Mouse (Mus musculus) MEL (cell line): Measurements from ENCODE around the gene Atp8a2. TPM values are rescaled to one million over a fixed set of nuclear protein-coding genes. Genes with fewer than 3 reads are reported as not detected.

Experiments
- DNase-seq: peaks from one replicate; pipeline ENCODE4 v3.0.0; 2011; ENCODE audit warnings: low read depth, low spot score
- H3K27ac ChIP-seq: 2 replicates; pipeline ENCODE4 v1.5.1; 2012; ENCODE audit warnings: low read depth, mild to moderate bottlenecking, control low read depth, low read length, moderate library complexity; ENCODE audit not compliant: control insufficient read depth
- H3K27me3 ChIP-seq, 2 experiments: fragments of 150-350 bp in 1 of 2; sonication (generic) in 1 of 2; 2 replicates each; pipeline ENCODE4 v1.6.1; 2012; ENCODE audit warnings: low read length in 2 of 2, mild to moderate bottlenecking in 2 of 2, improper control_type of control experiment in 1 of 2, moderate library complexity in 1 of 2; ENCODE audit not compliant: insufficient read depth in 2 of 2, control insufficient read depth in 1 of 2
- H3K36me3 ChIP-seq, 2 experiments: 2 replicates each; pipeline ENCODE4 v1.6.1; 2012 to 2014; ENCODE audit warnings: low read length in 2 of 2, improper control_type of control experiment in 1 of 2, inconsistent platforms in 1 of 2, mild to moderate bottlenecking in 1 of 2; ENCODE audit not compliant: insufficient read depth in 2 of 2, control insufficient read depth in 1 of 2
- H3K4me1 ChIP-seq, 2 experiments: fragments of 150-350 bp in 1 of 2; sonication (generic) in 1 of 2; 2 replicates each; pipeline ENCODE4 v1.6.1; 2012; ENCODE audit warnings: low read length in 2 of 2, improper control_type of control experiment in 1 of 2, mild to moderate bottlenecking in 1 of 2; ENCODE audit not compliant: insufficient read depth in 2 of 2, control insufficient read depth in 1 of 2
- H3K4me3 ChIP-seq, 2 experiments: fragments of 150-350 bp in 1 of 2; sonication (generic) in 1 of 2; 2 replicates each; pipeline ENCODE4 v1.5.1; 2012; ENCODE audit warnings: low read depth in 2 of 2, low read length in 2 of 2, mild to moderate bottlenecking in 2 of 2, moderate library complexity in 2 of 2, control low read depth in 1 of 2, improper control_type of control experiment in 1 of 2; ENCODE audit not compliant: control insufficient read depth in 1 of 2, insufficient read depth in 1 of 2
- H3K79me2 ChIP-seq: 2 replicates; pipeline ENCODE4 v1.6.1; 2012; ENCODE audit warnings: mild to moderate bottlenecking, low read length, moderate library complexity; ENCODE audit not compliant: control insufficient read depth, poor library complexity, insufficient read depth
- H3K9ac ChIP-seq: 2 replicates; pipeline ENCODE4 v1.6.1; 2012; ENCODE audit warnings: low read depth, mild to moderate bottlenecking, control low read depth, low read length, moderate library complexity; ENCODE audit not compliant: control insufficient read depth, poor library complexity, severe bottlenecking
- H3K9me3 ChIP-seq: fragments of 150-350 bp; sonication (generic); replicated peaks from 2 replicates; pipeline ENCODE4 v1.6.1; 2012; ENCODE audit warnings: mild to moderate bottlenecking, low read length, improper control_type of control experiment, moderate library complexity; ENCODE audit not compliant: insufficient read depth
- BHLHE40 ChIP-seq: IDR thresholded peaks from 2 replicates; pipeline ENCODE4 v1.6.1; 2012; ENCODE audit warnings: low read depth, mild to moderate bottlenecking, inconsistent platforms, low read length, improper control_type of control experiment, borderline replicate concordance
- CHD1 ChIP-seq: IDR thresholded peaks from 2 replicates; pipeline ENCODE4 v1.6.1; 2012; ENCODE audit warnings: low read depth, mild to moderate bottlenecking, inconsistent platforms, low read length, improper control_type of control experiment
- CHD2 ChIP-seq: IDR thresholded peaks from 2 replicates; pipeline ENCODE4 v1.6.1; 2011; ENCODE audit warnings: low read length, improper control_type of control experiment
- CTCF ChIP-seq, 3 experiments: IDR thresholded peaks in 2 of 3; conservative IDR thresholded peaks in 1 of 3; 2 replicates each; pipeline ENCODE4 v1.5.1; 2011 to 2012; ENCODE audit warnings: low read length in 3 of 3, low read depth in 2 of 3, mild to moderate bottlenecking in 2 of 3, improper control_type of control experiment in 1 of 3, inconsistent platforms in 1 of 3, mixed read lengths in 1 of 3, moderate library complexity in 1 of 3; ENCODE audit not compliant: control insufficient read depth in 1 of 3, insufficient read depth in 1 of 3, poor library complexity in 1 of 3, severe bottlenecking in 1 of 3
- E2F4 ChIP-seq: IDR thresholded peaks from 2 replicates; pipeline ENCODE4 v1.6.1; 2011; ENCODE audit warnings: low read depth, low read length, improper control_type of control experiment, borderline replicate concordance
- ELF1 ChIP-seq: IDR thresholded peaks from 2 replicates; pipeline ENCODE4 v1.6.1; 2014; ENCODE audit warnings: low read depth, mild to moderate bottlenecking, inconsistent platforms, low read length, improper control_type of control experiment, moderate library complexity
- EP300 ChIP-seq, 2 experiments: IDR thresholded peaks; 2 replicates each; pipeline ENCODE4 v1.6.1; 2011; ENCODE audit warnings: improper control_type of control experiment in 2 of 2, low read length in 2 of 2, low read depth in 1 of 2, mild to moderate bottlenecking in 1 of 2
- ETS1 ChIP-seq: IDR thresholded peaks from 2 replicates; pipeline ENCODE4 v1.6.1; 2012; ENCODE audit warnings: low read depth, mild to moderate bottlenecking, inconsistent platforms, low read length, improper control_type of control experiment, moderate library complexity
- GABPA ChIP-seq: IDR thresholded peaks from 2 replicates; pipeline ENCODE4 v1.6.1; 2012; ENCODE audit warnings: low read depth, mild to moderate bottlenecking, inconsistent platforms, low read length, improper control_type of control experiment, moderate library complexity
- GATA1 ChIP-seq: IDR thresholded peaks from 2 replicates; pipeline ENCODE4 v1.6.1; 2011; ENCODE audit warnings: low read depth, low read length, improper control_type of control experiment
- HCFC1 ChIP-seq: IDR thresholded peaks from 2 replicates; pipeline ENCODE4 v1.6.1; 2012; ENCODE audit warnings: low read depth, mild to moderate bottlenecking, inconsistent platforms, low read length, improper control_type of control experiment, moderate library complexity
- JUND ChIP-seq: IDR thresholded peaks from 2 replicates; pipeline ENCODE4 v1.6.1; 2011; ENCODE audit warnings: low read depth, mild to moderate bottlenecking, improper control_type of control experiment, low read length
- KAT2A ChIP-seq: conservative IDR thresholded peaks from 2 replicates; pipeline ENCODE4 v1.6.1; 2012; ENCODE audit warnings: low read depth, low read length, improper control_type of control experiment, inconsistent platforms
- MAFK ChIP-seq: IDR thresholded peaks from 2 replicates; pipeline ENCODE4 v1.6.1; 2011; ENCODE audit warnings: low read depth, mild to moderate bottlenecking, low read length, improper control_type of control experiment, borderline replicate concordance
- MAX ChIP-seq: IDR thresholded peaks from 2 replicates; pipeline ENCODE4 v1.6.1; 2011; ENCODE audit warnings: low read length, improper control_type of control experiment
- MAZ ChIP-seq: IDR thresholded peaks from 2 replicates; pipeline ENCODE4 v1.6.1; 2012; ENCODE audit warnings: low read depth, mild to moderate bottlenecking, inconsistent platforms, low read length, improper control_type of control experiment
- MEF2A ChIP-seq: IDR thresholded peaks from 2 replicates; pipeline ENCODE4 v1.6.1; 2014; ENCODE audit warnings: low read depth, mild to moderate bottlenecking, inconsistent platforms, low read length, improper control_type of control experiment; ENCODE audit not compliant: poor library complexity, insufficient replicate concordance, severe bottlenecking; ENCODE audit errors: extremely low read depth
- MXI1 ChIP-seq: IDR thresholded peaks from 2 replicates; pipeline ENCODE4 v1.6.1; 2011; ENCODE audit warnings: mild to moderate bottlenecking, low read depth, low read length, improper control_type of control experiment
- MYB ChIP-seq: IDR thresholded peaks from 2 replicates; pipeline ENCODE4 v1.6.1; 2011; ENCODE audit warnings: mild to moderate bottlenecking, low read depth, low read length, improper control_type of control experiment
- MYC ChIP-seq: IDR thresholded peaks from 2 replicates; pipeline ENCODE4 v1.6.1; 2011; ENCODE audit warnings: low read depth, mild to moderate bottlenecking, low read length, improper control_type of control experiment, moderate library complexity
- NELFE ChIP-seq: IDR thresholded peaks from 2 replicates; pipeline ENCODE4 v1.6.1; 2011; ENCODE audit warnings: low read depth, low read length, improper control_type of control experiment
- NRF1 ChIP-seq: IDR thresholded peaks from 2 replicates; pipeline ENCODE4 v1.6.1; 2014; ENCODE audit warnings: low read depth, mild to moderate bottlenecking, inconsistent platforms, low read length, improper control_type of control experiment, moderate library complexity; ENCODE audit not compliant: poor library complexity, insufficient read depth, severe bottlenecking
- POLR2A ChIP-seq, 2 experiments: IDR thresholded peaks; 2 replicates each; pipeline ENCODE4 v1.6.1; 2011 to 2012; ENCODE audit warnings: low read length in 2 of 2, mild to moderate bottlenecking in 2 of 2, control low read depth in 1 of 2, improper control_type of control experiment in 1 of 2, low read depth in 1 of 2, moderate library complexity in 1 of 2; ENCODE audit not compliant: control insufficient read depth in 1 of 2, insufficient read depth in 1 of 2, poor library complexity in 1 of 2
- POLR2AphosphoS2 ChIP-seq: IDR thresholded peaks from 2 replicates; pipeline ENCODE4 v1.6.1; 2011; ENCODE audit warnings: low read length, improper control_type of control experiment
- POLR2AphosphoS5 ChIP-seq: IDR thresholded peaks from 2 replicates; pipeline ENCODE4 v1.6.1; 2012; ENCODE audit warnings: low read depth, borderline replicate concordance, mild to moderate bottlenecking, inconsistent platforms, low read length, moderate library complexity, mixed read lengths
- RAD21 ChIP-seq: IDR thresholded peaks from 2 replicates; pipeline ENCODE4 v1.6.1; 2011; ENCODE audit warnings: mild to moderate bottlenecking, low read depth, low read length, improper control_type of control experiment
- RCOR1 ChIP-seq: IDR thresholded peaks from 2 replicates; pipeline ENCODE4 v1.6.1; 2012; ENCODE audit warnings: low read depth, mild to moderate bottlenecking, inconsistent platforms, low read length, improper control_type of control experiment
- SIN3A ChIP-seq: IDR thresholded peaks from 2 replicates; pipeline ENCODE4 v1.6.1; 2012; ENCODE audit warnings: low read length, improper control_type of control experiment, inconsistent platforms
- SMC3 ChIP-seq: IDR thresholded peaks from 2 replicates; pipeline ENCODE4 v1.6.1; 2011; ENCODE audit warnings: low read depth, low read length, improper control_type of control experiment
- TAL1 ChIP-seq: IDR thresholded peaks from 2 replicates; pipeline ENCODE4 v1.6.1; 2012; ENCODE audit warnings: mild to moderate bottlenecking, inconsistent platforms, low read length, moderate library complexity, mixed read lengths
- TBP ChIP-seq: IDR thresholded peaks from 2 replicates; pipeline ENCODE4 v1.8.0; 2011; ENCODE audit warnings: low read depth, low read length, improper control_type of control experiment
- TCF12 ChIP-seq: IDR thresholded peaks from 2 replicates; pipeline ENCODE4 v1.6.1; 2014; ENCODE audit warnings: low read depth, mild to moderate bottlenecking, inconsistent platforms, low read length, improper control_type of control experiment, moderate library complexity
- UBTF ChIP-seq: IDR thresholded peaks from 2 replicates; pipeline ENCODE4 v1.6.1; 2012; ENCODE audit warnings: low read depth, mild to moderate bottlenecking, inconsistent platforms, low read length, improper control_type of control experiment, moderate library complexity, borderline replicate concordance; ENCODE audit not compliant: insufficient read depth
- USF1 ChIP-seq: IDR thresholded peaks from 2 replicates; pipeline ENCODE4 v1.6.1; 2014; ENCODE audit warnings: low read depth, mild to moderate bottlenecking, inconsistent platforms, low read length, improper control_type of control experiment, moderate library complexity
- USF2 ChIP-seq, 2 experiments: IDR thresholded peaks; 2 replicates each; pipeline ENCODE4 v1.6.1; 2011 to 2012; ENCODE audit warnings: improper control_type of control experiment in 2 of 2, low read length in 2 of 2, borderline replicate concordance in 1 of 2, inconsistent platforms in 1 of 2, low read depth in 1 of 2, mild to moderate bottlenecking in 1 of 2; ENCODE audit not compliant: insufficient read depth in 1 of 2
- ZC3H11A ChIP-seq: IDR thresholded peaks from 2 replicates; pipeline ENCODE4 v1.6.1; 2012; ENCODE audit warnings: low read depth, mild to moderate bottlenecking, inconsistent platforms, low read length, improper control_type of control experiment
- ZKSCAN1 ChIP-seq: IDR thresholded peaks from 2 replicates; pipeline ENCODE4 v1.6.1; 2012; ENCODE audit warnings: low read depth, mild to moderate bottlenecking, inconsistent platforms, low read length, improper control_type of control experiment, moderate library complexity
- ZNF384 ChIP-seq: IDR thresholded peaks from 2 replicates; pipeline ENCODE4 v1.6.1; 2012; ENCODE audit warnings: low read depth, mild to moderate bottlenecking, inconsistent platforms, low read length, improper control_type of control experiment
- polyA plus RNA-seq, 2 experiments: library from polyadenylated mRNA; stranded (reverse) in 1 of 2; unstranded in 1 of 2; fragments of >175 nt in 1 of 2; fragments of >200 nt in 1 of 2; gene quantifications; 2 replicates each; pipeline versions ENCODE4 v1.2.1 to v1.2.4; 2012; ENCODE audit warnings: low replicate concordance in 2 of 2, low read depth in 1 of 2; ENCODE audit not compliant: insufficient read length in 2 of 2, insufficient read depth in 1 of 2, missing spikeins in 1 of 2
- total RNA-seq: library from RNA; depleted of rRNA; stranded (reverse); fragments of 300-350 nt; gene quantifications from 2 replicates; pipeline ENCODE4 v1.2.3, GENCODE M21; 2012

Atp8a2 gene
- total and polyA plus RNA-seq, 3 experiments, result 0.29 to 0.39 TPM; not detected in 1

- H3K36me3 ChIP-seq, result peaks cover 0 to 15% of the 10 kb centered on the region in 2 experiments; a peak in 2 of 4 replicates
- H3K27ac ChIP-seq, result peak overlapping the region; percentile 9; the same call in 1 of the 2 replicates
- no peaks in the 10 kb centered on the region for H3K9me3 ChIP-seq
- H3K27me3 ChIP-seq, result no peaks in the 10 kb centered on the region
- peaks cover 9 to 18% of the 10 kb centered on the region in 2 experiments for H3K4me1 ChIP-seq
- TF ChIP-seq MAZ (peak; percentile 77), GABPA (no peak; the same call in 1 of the 2 replicates), RCOR1 (0 out of 2 replicates have a peak, but pooled peaks have one; percentile 23), MYB (no peak), USF2 (IDR thresholded peaks at IDR 0.05; ENCODE audit: borderline replicate concordance in 1 of 2, insufficient read depth in 1 of 2, low read depth in 1 of 2, low read length in 2 of 2) (no peak), JUND (no peak), MAFK (peak; percentile 58; the same call in 1 of the 2 replicates), TBP (no peak), NRF1 (no peak), ETS1 (peak; percentile 70), EP300 (IDR thresholded peaks at IDR 0.05; ENCODE audit: low read depth in 1 of 2, low read length in 2 of 2) (peak; percentile 77 to 86), ELF1 (no peak), NELFE (no peak), ZC3H11A (no peak), BHLHE40 (no peak), POLR2AphosphoS5 (no peak), TCF12 (0 out of 2 replicates have a peak, but pooled peaks have one; percentile 14), ZNF384 (no peak), ZKSCAN1 (no peak), SIN3A (0 out of 2 replicates have a peak, but pooled peaks have one; percentile 33), HCFC1 (peak; percentile 23; the same call in 1 of the 2 replicates), MAX (no peak), MXI1 (no peak), CHD2 (no peak), MYC (no peak), GATA1 (peak; percentile 88), CHD1 (no peak), TAL1 (no peak), CTCF (IDR thresholded peaks at IDR 0.05 in 2 of 3, conservative IDR thresholded peaks at IDR 0.05 in 1 of 3; ENCODE audit: control insufficient read depth in 1 of 3, insufficient read depth in 1 of 3, low read depth in 2 of 3, low read length in 3 of 3, poor library complexity in 1 of 3, severe bottlenecking in 1 of 3) (no peak), SMC3 (no peak), UBTF (no peak), E2F4 (no peak), KAT2A (no peak), POLR2AphosphoS2 (no peak), MEF2A (no peak), RAD21 (no peak), USF1 (no peak), POLR2A (IDR thresholded peaks at IDR 0.05; ENCODE audit: control insufficient read depth in 1 of 2, insufficient read depth in 1 of 2, low read depth in 1 of 2, low read length in 2 of 2, poor library complexity in 1 of 2) (no peak)
- TF ChIP-seq, all 39 proteins: peak for 9
- Histone ChIP-seq H3K4me3 (no peak overlapping the region), H3K79me2 (no peaks in the 10 kb centered on the region), H3K9ac (no peak overlapping the region)
- peak; percentile 91 for DNase-seq
Observed at GRCm38 (mm10) chr14:60194606-60195005, 2.4 kb downstream of the Atp8a2 start.
